Mouse (Mus musculus): ENCODE data around the gene Abca1.

Gene Abca1

DNA sequence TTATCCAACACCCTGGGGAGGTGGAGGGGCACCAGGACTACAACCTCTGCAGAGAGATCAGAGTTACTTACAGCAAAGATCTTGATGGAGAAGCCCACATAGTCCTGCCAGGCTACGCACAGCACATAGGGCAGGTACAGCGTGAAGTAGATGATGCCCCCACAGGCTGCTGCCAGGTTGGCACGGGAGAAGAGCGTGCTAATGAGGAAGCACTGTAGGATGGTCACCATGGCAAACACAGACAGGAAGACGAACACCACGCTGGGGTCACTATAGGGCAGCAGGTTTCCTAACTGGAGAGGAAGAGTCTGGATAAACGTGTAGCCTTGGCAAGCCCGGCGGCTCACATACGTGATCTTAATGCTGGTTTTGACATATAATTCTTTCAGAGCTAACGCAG is 77.8 kb downstream of the Abca1 start:
- no peak for DNase-seq

- no peak for DNase-seq
Observed at GRCm38 (mm10) chr4:53080290-53080689, 79.4 kb downstream of the Abca1 start.

GRCm38 (mm10) chr4:53078793-53079310 is 80.8 kb downstream of the Abca1 start:
- no peak for DNase-seq

DNA sequence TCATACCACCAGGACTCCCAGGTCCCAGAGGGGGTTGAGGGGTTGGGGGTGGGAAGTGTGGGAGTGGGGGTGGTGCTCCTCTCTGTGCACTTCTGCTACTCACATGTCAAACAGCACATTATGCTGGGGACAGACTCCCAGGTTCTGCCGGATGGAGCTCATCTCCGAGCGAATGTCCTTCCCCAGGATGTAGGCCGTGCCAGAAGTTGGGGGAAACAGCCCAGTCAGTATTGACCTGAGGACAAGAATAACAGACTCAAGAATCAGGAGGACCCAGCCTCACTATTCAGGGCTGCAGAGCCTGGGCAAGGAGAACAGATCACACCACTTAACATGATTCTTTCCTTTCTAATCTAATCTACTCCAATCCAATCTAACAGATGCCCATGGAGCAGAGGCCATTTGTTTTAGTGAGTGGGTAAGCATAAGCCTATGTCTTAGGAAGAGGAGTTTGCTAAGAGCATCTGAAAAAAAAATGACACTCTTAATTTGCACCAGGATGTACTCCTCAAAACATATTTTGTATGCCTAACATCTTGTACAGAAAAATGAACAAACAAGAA is 82.8 kb downstream of the Abca1 start:
- DNase-seq = no peak

DNA sequence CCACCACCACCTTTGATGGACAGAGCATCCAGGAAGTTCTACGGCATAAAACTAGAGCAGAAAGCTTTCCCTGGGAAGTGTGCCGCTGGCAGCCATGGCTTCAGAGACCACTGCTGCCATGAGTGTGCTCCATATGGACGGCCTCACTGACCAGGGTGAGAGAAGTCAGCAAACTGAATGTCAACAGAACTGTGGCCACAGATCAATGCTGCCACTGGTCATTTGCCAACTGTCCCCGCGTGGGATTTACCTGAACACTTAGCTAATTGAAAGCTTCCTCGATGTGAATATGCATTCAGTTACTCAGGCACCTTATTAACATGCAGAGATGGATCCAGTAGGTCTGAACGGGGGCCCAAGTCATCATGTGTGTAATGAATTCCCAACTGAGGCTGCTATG is 86.7 kb downstream of the Abca1 start:
- DNase-seq = no peak

GRCm38 (mm10) chr4:53062301-53063008 is 97.2 kb downstream of the Abca1 start:
- no peak for DNase-seq

GRCm38 (mm10) chr4:53046238-53047022 is 113.3 kb downstream of the Abca1 start:
- DNase-seq = no peak

DNA sequence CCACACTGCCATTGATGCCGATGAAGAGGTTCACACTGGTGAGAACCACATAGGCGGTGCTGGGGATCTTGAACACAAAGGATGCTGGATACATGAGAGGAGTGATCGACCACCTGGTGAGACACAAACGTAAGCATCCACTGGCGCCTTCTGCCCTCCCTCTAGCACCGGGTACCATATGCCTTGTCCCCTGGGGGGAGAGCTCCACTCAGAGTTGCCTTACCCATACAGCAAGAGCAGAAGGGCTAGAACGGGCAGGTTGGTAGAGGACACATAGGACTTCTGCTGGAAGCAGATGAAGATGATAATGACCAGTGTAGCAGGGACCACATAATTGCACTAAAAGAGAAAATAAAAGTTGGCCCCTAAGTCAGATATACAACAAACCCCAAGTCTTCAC is 113.9 kb downstream of the Abca1 start:
- DNase-seq = no peak

GRCm38 (mm10) chr4:53043819-53044218 is 115.9 kb downstream of the Abca1 start:
- no peak for DNase-seq

- DNase-seq = no peak
Observed at GRCm38 (mm10) chr4:53030326-53030948, 129.3 kb downstream of the Abca1 start.

DNA sequence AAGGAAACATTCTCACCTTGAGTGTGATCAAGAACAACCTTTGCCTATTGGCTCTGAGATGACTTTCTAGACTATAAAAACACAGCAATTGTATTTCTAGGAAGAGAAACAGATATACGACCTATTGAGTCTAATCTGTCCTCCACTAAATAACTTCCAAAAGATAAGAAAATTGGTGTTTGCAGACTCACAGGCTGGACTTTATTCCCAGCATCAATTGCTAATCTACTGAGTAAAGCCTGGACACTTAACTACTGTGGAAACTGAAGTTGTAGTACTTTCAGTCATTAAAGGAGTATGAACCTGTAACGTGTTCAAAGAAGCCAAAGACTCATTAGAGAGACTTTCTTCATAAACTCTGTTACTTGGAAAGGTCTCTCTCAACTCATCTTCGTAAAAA is 131.9 kb downstream of the Abca1 start:
- no peak for DNase-seq

DNA sequence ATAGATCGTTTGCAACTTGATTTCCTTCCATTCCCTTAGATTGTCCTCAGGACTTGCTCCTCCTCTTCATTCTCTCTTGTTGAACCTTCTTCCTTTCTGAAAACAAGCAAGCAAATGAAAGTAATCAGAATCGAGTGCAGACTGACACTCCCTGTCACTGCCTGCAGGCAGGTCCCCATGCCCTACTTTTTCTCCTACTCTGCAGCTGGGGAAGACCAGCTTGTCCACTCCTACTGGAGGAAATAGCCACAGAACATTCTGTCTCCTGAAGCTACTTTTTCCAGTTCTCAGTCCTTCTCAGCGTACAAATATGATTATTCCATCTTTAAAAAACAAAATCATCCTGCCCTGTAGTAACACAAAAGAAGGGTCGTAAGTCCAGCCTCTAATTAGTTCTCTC is 135.3 kb downstream of the Abca1 start:
- DNase-seq = no peak

GRCm38 (mm10) chr4:53023189-53023925 is 136.3 kb downstream of the Abca1 start:
- DNase-seq = peak; percentile 22

GRCm38 (mm10) chr4:53018392-53018791 is 141.3 kb downstream of the Abca1 start:
- no peak for DNase-seq

- DNase-seq = no peak
Observed at GRCm38 (mm10) chr4:53015024-53015423, 144.7 kb downstream of the Abca1 start.

DNA sequence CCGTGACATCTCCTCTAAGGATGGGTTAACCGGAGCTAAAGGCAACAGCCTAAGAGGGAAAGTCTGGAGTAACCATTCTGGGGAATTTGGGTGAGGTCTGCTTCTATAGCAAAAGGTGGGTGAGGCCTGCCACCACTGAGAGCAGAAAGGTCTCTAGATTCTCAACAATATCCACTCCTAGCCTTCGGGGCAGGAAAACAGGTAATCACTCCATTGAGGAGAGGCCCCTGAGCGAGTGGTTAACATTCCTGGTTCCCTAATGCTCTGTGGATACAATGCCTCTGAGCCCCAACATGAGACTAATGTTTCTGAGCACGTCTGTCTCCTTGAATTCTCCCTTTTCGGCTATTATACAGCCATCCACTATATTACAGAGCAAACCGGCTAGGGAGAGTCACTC is 145.3 kb downstream of the Abca1 start:
- no peak for DNase-seq

- peak; percentile 98 for DNase-seq
Observed at GRCm38 (mm10) chr4:53011732-53012361, 147.8 kb downstream of the Abca1 start, which contains the start of gene Nipsnap3b. Gene Nipsnap3b, plus strand, starts transcription at chr4:53011880.

- DNase-seq = no peak
Observed at GRCm38 (mm10) chr4:53009871-53010270, 149.8 kb downstream of the Abca1 start.

DNA sequence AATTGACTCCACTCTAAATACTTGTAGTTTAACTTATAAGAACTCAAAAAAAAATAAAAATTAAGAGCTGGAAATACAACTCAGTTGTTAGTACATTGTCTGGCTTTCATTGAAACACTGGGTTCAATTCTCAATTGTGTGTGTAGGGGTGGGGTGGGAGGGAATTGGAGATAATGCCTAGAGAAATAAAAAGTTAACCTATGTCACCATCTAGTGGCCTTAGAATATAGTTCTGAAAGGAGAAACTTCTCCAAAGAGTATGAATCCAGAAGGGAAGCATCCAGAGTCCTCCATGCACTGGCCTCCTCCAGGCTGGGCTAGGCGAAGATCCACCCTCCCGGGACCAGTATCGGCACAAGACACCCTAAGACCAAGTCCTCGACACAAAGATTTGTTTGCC is 150.5 kb downstream of the Abca1 start:
- DNase-seq = no peak

DNA sequence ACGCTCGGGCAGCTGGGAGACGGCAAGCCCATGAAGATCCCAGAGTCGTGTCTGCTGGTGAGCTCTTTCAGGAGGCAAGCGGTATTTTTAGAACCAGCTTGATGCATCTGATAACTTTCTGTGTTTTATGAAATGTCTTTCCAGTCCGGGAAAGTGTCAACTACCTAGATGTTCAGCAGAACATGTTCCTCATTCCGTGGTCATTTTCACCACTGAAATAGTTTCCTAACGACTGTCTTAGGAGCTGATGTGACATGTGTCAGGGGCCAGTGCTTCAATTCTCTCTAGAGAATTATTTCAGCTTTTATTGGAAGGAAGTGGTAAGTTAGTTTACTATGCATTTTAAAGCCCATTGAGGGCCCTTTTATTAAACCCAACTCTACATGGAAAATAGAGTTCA is 159.5 kb downstream of the Abca1 start:
- DNase-seq = no peak

DNA sequence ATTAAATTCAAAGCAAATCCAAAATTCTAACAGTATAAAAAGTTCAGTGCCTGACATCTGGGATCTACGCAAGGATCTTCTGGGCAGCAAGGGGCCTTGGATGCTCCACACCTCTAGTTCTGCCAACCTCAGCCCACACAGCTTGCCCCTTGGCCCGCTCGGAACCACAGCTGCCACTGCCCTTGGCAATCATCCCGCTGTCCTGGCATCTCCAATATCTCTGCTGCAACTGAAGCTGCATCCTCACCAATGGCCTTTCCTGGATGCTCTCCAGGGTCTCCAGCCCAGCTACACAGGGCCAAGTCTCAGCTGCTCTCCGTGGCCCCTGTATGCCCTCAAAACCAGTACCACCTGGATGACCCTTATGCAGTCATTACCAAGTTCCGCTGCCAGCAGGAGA is 160.2 kb downstream of the Abca1 start:
- no peak for DNase-seq

DNA sequence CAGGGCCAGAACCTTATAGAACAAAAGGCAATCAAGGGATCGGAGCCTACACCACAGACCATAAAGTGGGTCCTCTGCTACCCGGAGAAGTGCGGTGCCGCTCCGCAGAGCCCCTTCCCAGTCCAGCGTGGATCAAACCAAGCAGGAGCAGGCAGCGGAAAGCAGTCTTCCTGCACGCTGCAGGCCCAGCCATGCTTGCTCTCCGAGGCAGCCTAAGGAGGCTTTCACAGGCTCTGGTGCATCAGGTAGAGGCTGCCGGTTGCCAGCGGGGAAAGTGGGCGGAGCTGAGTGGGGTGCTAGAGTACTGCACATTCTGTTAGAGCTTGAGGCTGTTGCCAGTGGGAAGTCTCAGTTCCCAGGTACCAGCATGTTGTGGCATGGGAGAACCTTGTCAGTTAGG is 170.4 kb downstream of the Abca1 start, which contains the start of gene Nipsnap3a:
Gene Nipsnap3a (plus strand): TSS at position 25 of the 400 bp plus-strand sequence.
- peak; percentile 10 for DNase-seq

Measured in liver (tissue).